Mouse (Mus musculus): ENCODE results near the gene Mastl. TPM values are rescaled to one million over a fixed set of nuclear protein-coding genes. Genes with fewer than 3 reads are reported as not detected.
A peak's percentile ranks its signal among the peaks of the same experiment; 100 is the strongest.

Gene Mastl
- total RNA-seq (2012; rRNA removed), result 8.2 and 9.5 TPM in 2 replicates
- polyA plus RNA-seq (2012; ENCODE audit: insufficient read depth in 1 of 2, insufficient read length in 2 of 2, low read depth in 1 of 2, low replicate concordance in 2 of 2, missing spikeins in 1 of 2), result 1 to 10 TPM in 1 of 2 experiments, not detected in 1; 8.0 TPM

- no peaks in the 10 kb centered on the region for H3K9me3 ChIP-seq (replicated peaks; ENCODE audit: insufficient read depth, low read length)
- peak within 1 kb of the TSS; percentile 99 for H3K27ac ChIP-seq (ENCODE audit: control insufficient read depth, low read depth, low read length)
- TF ChIP-seq ELF1 (IDR thresholded peaks at IDR 0.05; ENCODE audit: low read depth, low read length) (peak; percentile 80), NRF1 (IDR thresholded peaks at IDR 0.05; ENCODE audit: insufficient read depth, low read depth, low read length, poor library complexity, severe bottlenecking) (peak; percentile 87), ZKSCAN1 (IDR thresholded peaks at IDR 0.05; ENCODE audit: low read depth, low read length) (no peak), GABPA (IDR thresholded peaks at IDR 0.05; ENCODE audit: low read depth, low read length) (no peak), MYC (IDR thresholded peaks at IDR 0.05; ENCODE audit: low read depth, low read length) (no peak), CHD1 (IDR thresholded peaks at IDR 0.05; ENCODE audit: low read depth, low read length) (no peak; the same call in 1 of the 2 replicates), NELFE (IDR thresholded peaks at IDR 0.05; ENCODE audit: low read depth, low read length) (peak; percentile 85), MXI1 (IDR thresholded peaks at IDR 0.05; ENCODE audit: low read depth, low read length) (peak; percentile 76), MEF2A (IDR thresholded peaks at IDR 0.05; ENCODE audit: extremely low read depth, insufficient replicate concordance, low read depth, low read length, poor library complexity, severe bottlenecking) (no peak), MAZ (IDR thresholded peaks at IDR 0.05; ENCODE audit: low read depth, low read length) (peak; percentile 89), RCOR1 (IDR thresholded peaks at IDR 0.05; ENCODE audit: low read depth, low read length) (no peak), SMC3 (IDR thresholded peaks at IDR 0.05; ENCODE audit: low read depth, low read length) (no peak), USF2 (IDR thresholded peaks at IDR 0.05; ENCODE audit: borderline replicate concordance in 1 of 2, insufficient read depth in 1 of 2, low read depth in 1 of 2, low read length in 2 of 2) (no peak), TAL1 (IDR thresholded peaks at IDR 0.05; ENCODE audit: low read length) (no peak), RAD21 (IDR thresholded peaks at IDR 0.05; ENCODE audit: low read depth, low read length) (no peak), MAX (IDR thresholded peaks at IDR 0.05; ENCODE audit: low read length) (peak; percentile 52), KAT2A (conservative IDR thresholded peaks at IDR 0.05; ENCODE audit: low read depth, low read length) (peak; percentile 82), USF1 (IDR thresholded peaks at IDR 0.05; ENCODE audit: low read depth, low read length) (no peak), TBP (IDR thresholded peaks at IDR 0.05; ENCODE audit: low read depth, low read length) (peak; percentile 91), POLR2AphosphoS2 (IDR thresholded peaks at IDR 0.05; ENCODE audit: low read length) (peak; percentile 63), ZNF384 (IDR thresholded peaks at IDR 0.05; ENCODE audit: low read depth, low read length) (no peak), MAFK (IDR thresholded peaks at IDR 0.05; ENCODE audit: borderline replicate concordance, low read depth, low read length) (no peak), ZMIZ1 (IDR thresholded peaks at IDR 0.05; ENCODE audit: low read depth, low read length) (peak; percentile 87), EP300 (IDR thresholded peaks at IDR 0.05; ENCODE audit: low read depth in 1 of 2, low read length in 2 of 2) (no peak; a peak in 1 of 4 replicates), POLR2AphosphoS5 (IDR thresholded peaks at IDR 0.05; ENCODE audit: borderline replicate concordance, low read depth, low read length) (no peak; the same call in 1 of the 2 replicates), ZC3H11A (IDR thresholded peaks at IDR 0.05; ENCODE audit: low read depth, low read length) (no peak), MYB (IDR thresholded peaks at IDR 0.05; ENCODE audit: low read depth, low read length) (no peak), CTCF (IDR thresholded peaks at IDR 0.05 in 2 of 3, conservative IDR thresholded peaks at IDR 0.05 in 1 of 3; ENCODE audit: control insufficient read depth in 1 of 3, insufficient read depth in 1 of 3, low read depth in 2 of 3, low read length in 3 of 3, poor library complexity in 1 of 3, severe bottlenecking in 1 of 3) (no peak), E2F4 (IDR thresholded peaks at IDR 0.05; ENCODE audit: borderline replicate concordance, low read depth, low read length) (peak; percentile 88; the same call in 1 of the 2 replicates), ETS1 (IDR thresholded peaks at IDR 0.05; ENCODE audit: low read depth, low read length) (peak; percentile 54), HCFC1 (IDR thresholded peaks at IDR 0.05; ENCODE audit: low read depth, low read length) (peak; percentile 92), UBTF (IDR thresholded peaks at IDR 0.05; ENCODE audit: borderline replicate concordance, insufficient read depth, low read depth, low read length) (no peak), GATA1 (IDR thresholded peaks at IDR 0.05; ENCODE audit: low read depth, low read length) (no peak), TCF12 (IDR thresholded peaks at IDR 0.05; ENCODE audit: low read depth, low read length) (peak; percentile 57), CHD2 (IDR thresholded peaks at IDR 0.05; ENCODE audit: low read length) (peak; percentile 40; the same call in 1 of the 2 replicates)
Observed at GRCm38 (mm10) chr2:23155777-23156607, at the start of gene Mastl, which contains the start of gene Yme1l1. TSS of gene Mastl (minus strand) at chr2:23156024. TSS of gene Yme1l1 (plus strand) at chr2:23156369.

More at GRCm38 (mm10) chr2:23155777-23156607, at the start of gene Mastl, which contains the start of gene Yme1l1:
- H3K36me3 ChIP-seq (ENCODE audit: control insufficient read depth in 1 of 2, insufficient read depth in 2 of 2, low read length in 2 of 2), result peaks cover 3 to 31% of the 10 kb centered on the region in 2 experiments
- H3K79me2 ChIP-seq (ENCODE audit: control insufficient read depth, insufficient read depth, low read length, poor library complexity), result peaks cover 42% of the 10 kb centered on the region
- H3K27me3 ChIP-seq (ENCODE audit: control insufficient read depth in 1 of 2, insufficient read depth in 2 of 2, low read length in 2 of 2), result no peaks in the 10 kb centered on the region
- DNase-seq (ENCODE audit: low read depth, low spot score), result peak; percentile 99
- H3K9ac ChIP-seq (ENCODE audit: control insufficient read depth, low read depth, low read length, poor library complexity, severe bottlenecking), result peak within 1 kb of the TSS; percentile 90
- peak within 1 kb of the TSS; percentile 84 to 98 for H3K4me3 ChIP-seq (ENCODE audit: control insufficient read depth in 1 of 2, insufficient read depth in 1 of 2, low read depth in 2 of 2, low read length in 2 of 2)
- H3K4me1 ChIP-seq (ENCODE audit: control insufficient read depth in 1 of 2, insufficient read depth in 2 of 2, low read length in 2 of 2), result peaks cover 12 to 14% of the 10 kb centered on the region in 2 experiments

All from MEL (cell line).